24 mouse cellular contexts compared by ENCODE assay signal in the genomic region with DNA sequence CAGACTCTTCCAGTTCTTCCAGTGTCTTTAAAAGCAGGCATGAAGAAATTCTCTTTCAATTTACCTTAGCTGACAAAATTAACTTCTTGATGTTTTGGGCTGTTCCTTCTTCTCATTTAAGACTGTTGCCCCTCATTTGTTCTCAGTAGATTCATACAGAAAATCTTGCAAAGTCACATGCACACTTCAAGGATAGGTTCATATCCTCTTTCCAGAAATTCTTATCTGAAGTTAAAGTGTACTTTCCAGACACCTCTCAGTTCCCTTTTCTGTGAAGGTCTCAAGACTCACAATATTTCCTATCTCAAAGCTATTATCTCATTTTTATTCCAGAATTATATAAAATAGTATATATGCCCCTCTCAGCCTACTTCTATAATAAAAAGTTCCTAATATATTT.
A peak's percentile ranks its signal among the peaks of the same experiment; 100 is the strongest.
DNase-seq lines count a peak whose midpoint lies in the region; TF ChIP-seq lines count a peak whose summit lies in the region.
"Had no signal": no experiment of that assay in that cellular context is flagged by ENCODE, and none has a peak within 500 bp of the region (broad histone marks: within the 10 kb centered on the region; RNA-seq: fewer than 3 reads in every experiment).

No protein-coding gene starts in this region.

- H3K4me3 ChIP-seq in CH12.LX (replicated peaks in 1 of 3; ENCODE audit: low read depth in 2 of 3, low read length in 2 of 3, poor library complexity in 1 of 3) (no peak overlapping the region), MEL (ENCODE audit: control insufficient read depth in 1 of 2, insufficient read depth in 1 of 2, low read depth in 2 of 2, low read length in 2 of 2) (no peak overlapping the region)

- dilution Hi-C loops in CH12.LX (cut with MboI; ENCODE audit: extremely low pct_ligation_motif_present, extremely low pct_unique_long_range_greater_than_20kb, low sequenced_read_pairs) = no loop called here

- DNase-seq in A20 (ENCODE audit: low read depth, low spot score) (peak; percentile 24), CH12.LX (ENCODE audit: extremely low read depth) (peak; percentile 29), MEL (ENCODE audit: low read depth, low spot score) (no peak), MEL-GATA-1-ER (ENCODE audit: extremely low read depth, low read depth) (peak; percentile 45)
- DNase-seq in right cerebral cortex, postnatal 25 days = no peak
- DNase-seq in c-Kit-positive CD71-positive TER-119-positive erythroid progenitor cells, embryonic 14.5 days (ENCODE audit: low spot score) = no peak
- DNase-seq in gastrocnemius, postnatal 10 days = no peak
- DNase-seq in left cerebral cortex, adult 11 months (ENCODE audit: low spot score) = no peak
- DNase-seq: adrenal gland, adult 2 months; adrenal gland, adult 8-10 months; adrenal gland, postnatal 10 days; adrenal gland, postnatal 14 days; adrenal gland, postnatal 25 days; adrenal gland, postnatal 36 days; B cell, adult 2 months; cerebellum, adult 11 months; cerebellum, adult 11-12 months; cerebellum, adult 18-20 months; cerebellum, adult 2 months; cerebellum, adult 8-10 months; cerebellum, adult 9-10 months; cerebellum, adult 9-11 months had no signal

- H3K27me3 ChIP-seq in CH12.LX (replicated peaks) = no peaks in the 10 kb centered on the region
- no peaks in the 10 kb centered on the region for H3K27me3 ChIP-seq in MEL (ENCODE audit: control insufficient read depth in 1 of 2, insufficient read depth in 2 of 2, low read length in 2 of 2)
- H3K27me3 ChIP-seq: Patski had no signal

- H3K9me3 ChIP-seq in CH12.LX (replicated peaks; ENCODE audit: low read length) = no peaks in the 10 kb centered on the region
- H3K9me3 ChIP-seq in MEL (replicated peaks; ENCODE audit: insufficient read depth, low read length) = no peaks in the 10 kb centered on the region
- H3K9me3 ChIP-seq: G1E had no signal

- no peak for TF ChIP-seq POLR2A in CH12.LX (IDR thresholded peaks at IDR 0.05; ENCODE audit: low read depth, low read length)
- TF ChIP-seq POLR2A in MEL (IDR thresholded peaks at IDR 0.05; ENCODE audit: control insufficient read depth in 1 of 2, insufficient read depth in 1 of 2, low read depth in 1 of 2, low read length in 2 of 2, poor library complexity in 1 of 2) = no peak

- H3K4me2 ChIP-seq in CH12.LX (ENCODE audit: insufficient read depth, low read depth, poor library complexity, severe bottlenecking) = no peak overlapping the region

- no peak overlapping the region for H3K9ac ChIP-seq in CH12.LX (ENCODE audit: insufficient read depth, low read depth)
- H3K9ac ChIP-seq in MEL (ENCODE audit: control insufficient read depth, low read depth, low read length, poor library complexity, severe bottlenecking) = no peak overlapping the region

- TF ChIP-seq EP300 in CH12.LX (IDR thresholded peaks at IDR 0.05; ENCODE audit: low read length) = peak; percentile 90
- no peak for TF ChIP-seq EP300 in MEL (IDR thresholded peaks at IDR 0.05; ENCODE audit: low read depth in 1 of 2, low read length in 2 of 2)

- no peak for TF ChIP-seq RAD21 in CH12.LX (IDR thresholded peaks at IDR 0.05; ENCODE audit: low read depth, low read length)
- no peak for TF ChIP-seq RAD21 in MEL (IDR thresholded peaks at IDR 0.05; ENCODE audit: low read depth, low read length)

- no peaks in the 10 kb centered on the region for H3K79me2 ChIP-seq in CH12.LX (replicated peaks; ENCODE audit: control insufficient read depth, extremely low read depth, insufficient read depth, poor library complexity, severe bottlenecking)
- no peaks in the 10 kb centered on the region for H3K79me2 ChIP-seq in MEL (ENCODE audit: control insufficient read depth, insufficient read depth, low read length, poor library complexity)

- no peak for TF ChIP-seq CTCF in CH12.LX (conservative IDR thresholded peaks at IDR 0.05 in 1 of 2, IDR thresholded peaks at IDR 0.05 in 1 of 2; ENCODE audit: low read depth in 2 of 2, low read length in 2 of 2)
- no peak for TF ChIP-seq CTCF in MEL (IDR thresholded peaks at IDR 0.05 in 2 of 3, conservative IDR thresholded peaks at IDR 0.05 in 1 of 3; ENCODE audit: control insufficient read depth in 1 of 3, insufficient read depth in 1 of 3, low read depth in 2 of 3, low read length in 3 of 3, poor library complexity in 1 of 3, severe bottlenecking in 1 of 3)

- H3K27ac ChIP-seq in CH12.LX (ENCODE audit: insufficient read depth, low read depth) (no peak overlapping the region), MEL (ENCODE audit: control insufficient read depth, low read depth, low read length) (no peak overlapping the region)

- in situ Hi-C loops in CH12.LX (cut with MboI; ENCODE audit: low pct_ligation_motif_present, low pct_unique_long_range_greater_than_20kb, low sequenced_read_pairs) = no loop called here

- H3K36me3 ChIP-seq in CH12.LX (replicated peaks in 1 of 2; ENCODE audit: control insufficient read depth in 1 of 2, insufficient read depth in 1 of 2, low read length in 1 of 2) = no peaks in the 10 kb centered on the region
- H3K36me3 ChIP-seq in MEL (ENCODE audit: control insufficient read depth in 1 of 2, insufficient read depth in 2 of 2, low read length in 2 of 2) = no peaks in the 10 kb centered on the region
- H3K36me3 ChIP-seq: G1E had no signal

- H3K4me1 ChIP-seq in CH12.LX (ENCODE audit: control insufficient read depth in 1 of 2, insufficient read depth in 2 of 2) (peaks cover 0 to 7% of the 10 kb centered on the region in 2 experiments; a peak in 1 of 4 replicates), MEL (ENCODE audit: control insufficient read depth in 1 of 2, insufficient read depth in 2 of 2, low read length in 2 of 2) (no peaks in the 10 kb centered on the region; a peak in 1 of 4 replicates)

TF ChIP-seq in CH12.LX, 34 proteins besides CTCF, POLR2A, EP300 and RAD21:
- TF ChIP-seq BHLHE40 (IDR thresholded peaks at IDR 0.05; ENCODE audit: low read depth, low read length) = peak; percentile 78
- no peak for TF ChIP-seq MXI1 (IDR thresholded peaks at IDR 0.05; ENCODE audit: low read depth, low read length)
- peak; percentile 74; the same call in 1 of the 2 replicates for TF ChIP-seq IRF4 (IDR thresholded peaks at IDR 0.05; ENCODE audit: low read depth, low read length)

TF ChIP-seq in MEL, 35 proteins besides CTCF, POLR2A, EP300 and RAD21:
- TF ChIP-seq USF1 (IDR thresholded peaks at IDR 0.05; ENCODE audit: low read depth, low read length) (peak; percentile 49; the same call in 1 of the 2 replicates), MAFK (IDR thresholded peaks at IDR 0.05; ENCODE audit: borderline replicate concordance, low read depth, low read length) (no peak)
TF ChIP-seq in MEL: peak in this region for 1.

Comparison
In these comparisons a context has a peak if more than half of its experiments do, and no peak if none do; other contexts are left out.
1. DNase-seq: peak in A20 (single experiment), CH12.LX (single experiment) and MEL-GATA-1-ER (single experiment); none in MEL (single experiment), right cerebral cortex, postnatal 25 days (single experiment), c-Kit-positive CD71-positive TER-119-positive erythroid progenitor cells, embryonic 14.5 days (single experiment), gastrocnemius, postnatal 10 days (single experiment) and left cerebral cortex, adult 11 months (single experiment).